Mouse (Mus musculus): ENCODE data around the gene Gnaz. TPM values are rescaled to one million over a fixed set of nuclear protein-coding genes. Genes with fewer than 3 reads are reported as not detected.
A peak's percentile ranks its signal among the peaks of the same experiment; 100 is the strongest.

The Gnaz gene
- total RNA-seq (2021) (1 to 10 TPM; 1.0 to 1.3 TPM), polyA plus RNA-seq (2012; rRNA removed) (0.61 and 0.80 TPM in 2 replicates)
- long read RNA-seq, partial matches to known transcripts, result 0 of 1 reads
- long read RNA-seq, other reads (novel, unspliced or antisense), result 1 of 1 reads

GRCm38 (mm10) chr10:74966850-74967451, at the start of gene Gnaz:
Gene Gnaz, plus strand, starts transcription at chr10:74967177.
- Histone ChIP-seq H3K4me1 (ENCODE audit: control insufficient read depth, insufficient read depth, low read length) (no peaks in the 10 kb centered on the region), H3K27me3 (ENCODE audit: control insufficient read depth, insufficient read depth, low read length) (no peaks in the 10 kb centered on the region; the same call in 1 of the 2 replicates), H3K27ac (no peak within 1 kb of the TSS), H3K36me3 (ENCODE audit: control insufficient read depth, insufficient read depth, low read length) (no peaks in the 10 kb centered on the region), H3K4me3 (peak within 1 kb of the TSS; percentile 50), H3K79me2 (replicated peaks; ENCODE audit: control insufficient read depth, insufficient read depth, low read length) (no peaks in the 10 kb centered on the region), H3K9ac (ENCODE audit: low read depth, low read length) (peak within 1 kb of the TSS; percentile 61)
- DNase-seq, result peak; percentile 96 to 97
- intact Hi-C loops (cut with DNase I), result no loop called here
- TF ChIP-seq POLR2A (IDR thresholded peaks at IDR 0.05; ENCODE audit: insufficient read depth, low read depth, low read length) (no peak), EP300 (IDR thresholded peaks at IDR 0.05; ENCODE audit: insufficient read depth, low read depth, low read length) (no peak), CTCF (IDR thresholded peaks at IDR 0.05) (peak; percentile 81)
- WGBS, result 1% methylated on average over 83 of the region's 83 CpGs

DNA sequence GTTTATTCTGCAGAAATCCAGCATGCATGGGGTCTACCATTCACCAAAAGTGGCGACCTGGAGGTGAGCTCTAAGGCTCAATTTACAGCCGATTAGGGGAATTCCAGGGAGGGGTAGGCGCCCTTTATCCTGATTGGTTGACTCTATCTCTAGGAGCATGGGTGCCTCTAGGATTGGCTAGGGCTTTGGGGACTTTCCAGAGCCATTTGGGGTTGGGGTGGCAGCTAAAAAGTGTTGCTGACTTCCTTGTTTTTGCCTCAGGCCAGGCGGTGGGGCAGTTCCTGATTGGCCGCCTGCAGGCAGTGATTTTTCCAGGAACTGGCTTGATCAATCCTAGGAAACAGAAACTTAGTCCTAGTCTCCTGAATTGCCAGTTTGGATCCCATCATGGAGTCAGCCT, 47.7 kb upstream of the Gnaz start:
- TF ChIP-seq EP300 (IDR thresholded peaks at IDR 0.05; ENCODE audit: insufficient read depth, low read depth, low read length) (no peak), CTCF (IDR thresholded peaks at IDR 0.05) (no peak), POLR2A (IDR thresholded peaks at IDR 0.05; ENCODE audit: insufficient read depth, low read depth, low read length) (no peak)
- intact Hi-C loops (cut with DNase I), result no loop called here
- no peaks in the 10 kb centered on the region for H3K36me3 ChIP-seq (ENCODE audit: control insufficient read depth, insufficient read depth, low read length)
- no peaks in the 10 kb centered on the region for H3K4me1 ChIP-seq (ENCODE audit: control insufficient read depth, insufficient read depth, low read length)
- no peak for DNase-seq
- H3K79me2 ChIP-seq (replicated peaks; ENCODE audit: control insufficient read depth, insufficient read depth, low read length), result no peaks in the 10 kb centered on the region
- no peak overlapping the region for H3K4me3 ChIP-seq
- H3K27me3 ChIP-seq (ENCODE audit: control insufficient read depth, insufficient read depth, low read length), result 0 out of 2 replicates have a peak, but pooled peaks cover 1% of the 10 kb centered on the region
- H3K9ac ChIP-seq (ENCODE audit: low read depth, low read length), result no peak overlapping the region
- WGBS, result 26% methylated on average over 5 of the region's 5 CpGs
- H3K27ac ChIP-seq, result no peak overlapping the region

DNA sequence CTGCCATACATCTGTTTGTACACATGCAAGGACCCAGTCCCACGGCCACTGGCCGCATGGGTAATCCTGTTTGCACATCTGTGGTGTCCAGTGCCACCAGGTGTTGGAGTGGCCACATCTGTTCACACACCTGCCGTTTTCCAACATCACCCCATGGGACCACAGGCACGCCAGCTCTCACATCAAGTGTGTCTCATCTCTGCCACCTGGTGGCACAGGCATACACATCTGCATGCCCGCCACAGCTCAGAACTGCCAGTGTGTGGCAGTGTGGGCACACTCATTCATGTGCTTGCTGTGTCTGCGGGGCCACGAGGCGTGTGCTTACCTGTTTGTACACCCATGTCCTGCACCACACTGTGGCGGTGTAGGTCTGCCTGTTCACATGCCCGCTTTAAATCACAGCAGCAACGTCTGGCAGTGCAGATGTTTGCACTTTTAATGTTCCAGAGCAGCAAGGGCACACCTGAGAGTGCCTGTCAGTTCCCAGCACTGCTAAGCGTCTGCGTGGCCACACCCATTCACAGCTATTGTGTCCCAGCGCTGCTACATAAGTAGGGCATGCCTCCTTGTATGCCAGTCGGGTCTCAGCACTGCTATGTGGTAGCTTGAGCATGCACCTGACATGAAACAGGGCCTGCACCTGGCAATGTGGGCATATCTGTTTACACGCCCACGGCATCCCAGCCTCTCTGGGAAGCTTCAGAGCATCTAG, 46.0 kb upstream of the Gnaz start:
- no peak overlapping the region for H3K27ac ChIP-seq
- peaks cover 1% of the 10 kb centered on the region; the same call in 1 of the 2 replicates for H3K27me3 ChIP-seq (ENCODE audit: control insufficient read depth, insufficient read depth, low read length)
- H3K4me1 ChIP-seq (ENCODE audit: control insufficient read depth, insufficient read depth, low read length), result no peaks in the 10 kb centered on the region
- H3K4me3 ChIP-seq, result no peak overlapping the region
- no peak overlapping the region for H3K9ac ChIP-seq (ENCODE audit: low read depth, low read length)
- peak; percentile 34 to 42 for DNase-seq
- intact Hi-C loops (cut with DNase I), result loop anchor here (5.0 kb wide), 2 partner anchors 101 to 231 kb away; no protein-coding TSS in a partner anchor
- WGBS, result 39% methylated on average over 17 of the region's 17 CpGs
- H3K36me3 ChIP-seq (ENCODE audit: control insufficient read depth, insufficient read depth, low read length), result no peaks in the 10 kb centered on the region
- TF ChIP-seq CTCF (IDR thresholded peaks at IDR 0.05) (peak; percentile 76), EP300 (IDR thresholded peaks at IDR 0.05; ENCODE audit: insufficient read depth, low read depth, low read length) (no peak)
- no peaks in the 10 kb centered on the region for H3K79me2 ChIP-seq (replicated peaks; ENCODE audit: control insufficient read depth, insufficient read depth, low read length)

GRCm38 (mm10) chr10:74921614-74922013, 45.4 kb upstream of the Gnaz start:
- H3K9ac ChIP-seq (ENCODE audit: low read depth, low read length), result no peak overlapping the region
- no peaks in the 10 kb centered on the region for H3K4me1 ChIP-seq (ENCODE audit: control insufficient read depth, insufficient read depth, low read length)
- no peak overlapping the region for H3K27ac ChIP-seq
- no peaks in the 10 kb centered on the region for H3K79me2 ChIP-seq (replicated peaks; ENCODE audit: control insufficient read depth, insufficient read depth, low read length)
- 81% methylated on average over 11 of the region's 11 CpGs for WGBS
- no peaks in the 10 kb centered on the region for H3K36me3 ChIP-seq (ENCODE audit: control insufficient read depth, insufficient read depth, low read length)
- intact Hi-C loops (cut with DNase I), result loop anchor here (5.0 kb wide), 2 partner anchors 101 to 231 kb away; no protein-coding TSS in a partner anchor
- peaks cover 1% of the 10 kb centered on the region; the same call in 1 of the 2 replicates for H3K27me3 ChIP-seq (ENCODE audit: control insufficient read depth, insufficient read depth, low read length)
- TF ChIP-seq POLR2A (IDR thresholded peaks at IDR 0.05; ENCODE audit: insufficient read depth, low read depth, low read length) (no peak), EP300 (IDR thresholded peaks at IDR 0.05; ENCODE audit: insufficient read depth, low read depth, low read length) (no peak), CTCF (IDR thresholded peaks at IDR 0.05) (no peak)
- no peak for DNase-seq
- H3K4me3 ChIP-seq, result no peak overlapping the region

DNA sequence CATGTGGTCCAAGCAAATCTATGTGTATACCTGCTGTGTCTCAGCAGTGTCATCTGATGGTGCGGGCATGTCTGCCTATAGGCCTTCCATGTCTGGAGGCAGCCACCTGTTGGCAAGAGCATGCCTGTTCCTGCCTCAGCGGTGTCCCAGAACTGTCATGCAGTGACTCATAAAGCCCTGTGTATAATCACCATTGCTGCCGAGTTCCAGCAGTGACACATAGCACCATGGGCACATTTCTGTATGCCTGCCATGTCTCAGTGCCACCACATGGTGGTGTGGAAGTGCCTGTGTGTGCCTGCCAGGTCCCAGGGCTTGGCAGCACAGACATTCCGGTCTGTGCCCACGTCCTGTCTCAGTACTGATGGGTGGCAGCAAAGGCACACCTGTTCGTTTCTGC, 44.2 kb upstream of the Gnaz start:
- H3K79me2 ChIP-seq (replicated peaks; ENCODE audit: control insufficient read depth, insufficient read depth, low read length), result no peaks in the 10 kb centered on the region
- no peak overlapping the region for H3K4me3 ChIP-seq
- intact Hi-C loops (cut with DNase I), result loop anchor here (5.0 kb wide), 2 partner anchors 100 to 230 kb away; no protein-coding TSS in a partner anchor
- H3K9ac ChIP-seq (ENCODE audit: low read depth, low read length), result no peak overlapping the region
- H3K27me3 ChIP-seq (ENCODE audit: control insufficient read depth, insufficient read depth, low read length), result no peaks in the 10 kb centered on the region; the same call in 1 of the 2 replicates
- no peak for DNase-seq
- TF ChIP-seq CTCF (IDR thresholded peaks at IDR 0.05) (peak; percentile 67), POLR2A (IDR thresholded peaks at IDR 0.05; ENCODE audit: insufficient read depth, low read depth, low read length) (no peak), EP300 (IDR thresholded peaks at IDR 0.05; ENCODE audit: insufficient read depth, low read depth, low read length) (no peak)
- no peak overlapping the region for H3K27ac ChIP-seq
- H3K4me1 ChIP-seq (ENCODE audit: control insufficient read depth, insufficient read depth, low read length), result no peaks in the 10 kb centered on the region
- no peaks in the 10 kb centered on the region for H3K36me3 ChIP-seq (ENCODE audit: control insufficient read depth, insufficient read depth, low read length)
- 43% methylated on average over 6 of the region's 6 CpGs for WGBS

All from heart, adult 2 months (tissue).